ENCODE assay signal across 8 mouse cellular contexts in genomic region chr5:93126222-93126929, GRCm38 (mm10). TPM values are rescaled to one million over a fixed set of nuclear protein-coding genes. Genes with fewer than 3 reads are reported as not detected.
DNase-seq lines count a peak whose midpoint lies in the region; ATAC-seq and TF ChIP-seq lines count a peak whose summit lies in the region.

No protein-coding gene starts in this region.

- no peak overlapping the region for H3K4me2 ChIP-seq in stomach, embryonic 14.5 days (replicated peaks; ENCODE audit: low read depth, low read length)
- no peak overlapping the region for H3K4me2 ChIP-seq in stomach, postnatal 0 days (replicated peaks; ENCODE audit: low read depth)
- no peak overlapping the region for H3K4me2 ChIP-seq in embryonic facial prominence, embryonic 15.5 days (replicated peaks)
- H3K4me2 ChIP-seq in limb, embryonic 12.5 days: no peak overlapping the region

- H3K9me3 ChIP-seq in stomach, embryonic 14.5 days (ENCODE audit: control insufficient read depth, low read depth, low read length): no peaks in the 10 kb centered on the region
- no peaks in the 10 kb centered on the region for H3K9me3 ChIP-seq in stomach, postnatal 0 days (ENCODE audit: control insufficient read depth, low read length)
- no peaks in the 10 kb centered on the region for H3K9me3 ChIP-seq in embryonic facial prominence, embryonic 15.5 days (replicated peaks)
- no peaks in the 10 kb centered on the region for H3K9me3 ChIP-seq in limb, embryonic 12.5 days

- no peak for TF ChIP-seq CTCF in stomach, postnatal 0 days (IDR thresholded peaks at IDR 0.05; ENCODE audit: low read depth)
- TF ChIP-seq CTCF in olfactory bulb, adult 2 months (IDR thresholded peaks at IDR 0.05; ENCODE audit: insufficient read depth, low read depth, low read length): no peak

- no peak for DNase-seq in stomach, postnatal 0 days (ENCODE audit: low spot score)
- no peak for DNase-seq in lung, postnatal 4 days
- no peak for DNase-seq in gastrocnemius, postnatal 4 days (ENCODE audit: low spot score in 2 of 2)
- DNase-seq in adrenal gland, postnatal 36 days: no peak

- H3K27ac ChIP-seq in stomach, embryonic 14.5 days (ENCODE audit: low read length): 0 out of 2 replicates have a peak overlapping the region, but pooled peaks have one; percentile 15
- H3K27ac ChIP-seq in stomach, postnatal 0 days (replicated peaks): no peak overlapping the region
- peak overlapping the region; percentile 76 for H3K27ac ChIP-seq in embryonic facial prominence, embryonic 15.5 days (replicated peaks)
- H3K27ac ChIP-seq in limb, embryonic 12.5 days: 0 out of 2 replicates have a peak overlapping the region, but pooled peaks have one; percentile 12
- H3K27ac ChIP-seq in olfactory bulb, adult 2 months (ENCODE audit: insufficient read depth, low read depth, low read length): peak overlapping the region; percentile 54

- no peak overlapping the region for H3K9ac ChIP-seq in stomach, embryonic 14.5 days (replicated peaks; ENCODE audit: low read depth, low read length)
- H3K9ac ChIP-seq in stomach, postnatal 0 days (ENCODE audit: low read length): no peak overlapping the region
- no peak overlapping the region for H3K9ac ChIP-seq in embryonic facial prominence, embryonic 15.5 days
- no peak overlapping the region for H3K9ac ChIP-seq in limb, embryonic 12.5 days (replicated peaks)

- peaks cover 76% of the 10 kb centered on the region for H3K4me1 ChIP-seq in stomach, embryonic 14.5 days (ENCODE audit: control insufficient read depth, insufficient read depth, low read length)
- H3K4me1 ChIP-seq in stomach, postnatal 0 days (replicated peaks; ENCODE audit: control insufficient read depth, insufficient read depth): peaks cover 9% of the 10 kb centered on the region; the same call in 1 of the 2 replicates
- H3K4me1 ChIP-seq in embryonic facial prominence, embryonic 15.5 days: peaks cover 74% of the 10 kb centered on the region
- peaks cover 77% of the 10 kb centered on the region for H3K4me1 ChIP-seq in limb, embryonic 12.5 days (replicated peaks)
- peaks cover 35% of the 10 kb centered on the region for H3K4me1 ChIP-seq in olfactory bulb, adult 2 months (ENCODE audit: control insufficient read depth, insufficient read depth, low read length)

- no peak for TF ChIP-seq POLR2A in olfactory bulb, adult 2 months (IDR thresholded peaks at IDR 0.05; ENCODE audit: insufficient read depth, low read depth, low read length)

- WGBS in stomach, embryonic 14.5 days: 58% methylated on average over 12 of the region's 12 CpGs
- 70% methylated on average over 12 of the region's 12 CpGs for WGBS in stomach, postnatal 0 days
- 44% methylated on average over 12 of the region's 12 CpGs for WGBS in embryonic facial prominence, embryonic 15.5 days
- 47% methylated on average over 12 of the region's 12 CpGs for WGBS in limb, embryonic 12.5 days
- 24% methylated on average over 12 of the region's 12 CpGs for WGBS in olfactory bulb, adult 2 months

- no peak for TF ChIP-seq EP300 in stomach, postnatal 0 days (optimal IDR thresholded peaks at IDR 0.05)

- no peak for ATAC-seq in stomach, embryonic 14.5 days (ENCODE audit: insufficient number of reproducible peaks, insufficient read depth, low FRiP score, low read depth)
- no peak for ATAC-seq in stomach, postnatal 0 days (ENCODE audit: low FRiP score, low TSS enrichment)
- no peak for ATAC-seq in embryonic facial prominence, embryonic 15.5 days (ENCODE audit: insufficient number of reproducible peaks, low FRiP score, low TSS enrichment, low read depth)
- ATAC-seq in limb, embryonic 12.5 days (ENCODE audit: insufficient number of reproducible peaks, insufficient read depth, low FRiP score, low TSS enrichment, low read depth): no peak

- no peaks in the 10 kb centered on the region for H3K27me3 ChIP-seq in stomach, embryonic 14.5 days (ENCODE audit: control insufficient read depth, insufficient read depth, low read length)
- H3K27me3 ChIP-seq in stomach, postnatal 0 days (ENCODE audit: control insufficient read depth, insufficient read depth, low read length): no peaks in the 10 kb centered on the region
- no peaks in the 10 kb centered on the region for H3K27me3 ChIP-seq in embryonic facial prominence, embryonic 15.5 days
- no peaks in the 10 kb centered on the region for H3K27me3 ChIP-seq in limb, embryonic 12.5 days

- H3K36me3 ChIP-seq in stomach, embryonic 14.5 days (ENCODE audit: control insufficient read depth, insufficient read depth, low read length): no peaks in the 10 kb centered on the region
- H3K36me3 ChIP-seq in stomach, postnatal 0 days (ENCODE audit: control insufficient read depth, insufficient read depth, low read length): no peaks in the 10 kb centered on the region
- no peaks in the 10 kb centered on the region for H3K36me3 ChIP-seq in embryonic facial prominence, embryonic 15.5 days
- H3K36me3 ChIP-seq in limb, embryonic 12.5 days: no peaks in the 10 kb centered on the region

- H3K4me3 ChIP-seq in stomach, embryonic 14.5 days (ENCODE audit: low read depth, low read length): no peak overlapping the region
- H3K4me3 ChIP-seq in stomach, postnatal 0 days (ENCODE audit: low read depth, low read length): no peak overlapping the region
- no peak overlapping the region for H3K4me3 ChIP-seq in embryonic facial prominence, embryonic 15.5 days (replicated peaks)
- no peak overlapping the region for H3K4me3 ChIP-seq in limb, embryonic 12.5 days (replicated peaks)
- H3K4me3 ChIP-seq in olfactory bulb, adult 2 months (ENCODE audit: insufficient read depth, low read depth, low read length): no peak overlapping the region

RNA-seq across cellular contexts. Expression of gene Sept11, which starts 33.1 kb away (rescaled TPM):
- 176 and 186 TPM in 2 replicates for polyA plus RNA-seq in stomach, embryonic 14.5 days (2014; fragmentation: Nextera tagmentation; extraction: Ambion mirVana)
- polyA plus RNA-seq in stomach, postnatal 0 days (2015; fragmentation: Nextera tagmentation; extraction: Ambion mirVana): 37.9 and 42.5 TPM in 2 replicates
- polyA plus RNA-seq in embryonic facial prominence, embryonic 15.5 days (2015; fragmentation: Nextera tagmentation; extraction: Ambion mirVana): 195 and 200 TPM in 2 replicates
- polyA plus RNA-seq in limb, embryonic 12.5 days (2016; fragmentation: Nextera tagmentation; extraction: Ambion mirVana): 258 and 277 TPM in 2 replicates
- 171 TPM in 1 of 2 replicates, not detected in the other for polyA plus RNA-seq in olfactory bulb, adult 2 months (2012; ENCODE audit: insufficient read depth, insufficient read length, low replicate concordance, missing spikeins)
- 100 to 1,000 TPM; 246 to 256 TPM for total RNA-seq in gastrocnemius, postnatal 4 days (2021)
- 10 to 100 TPM; 37.0 to 46.9 TPM for total RNA-seq in adrenal gland, postnatal 36 days (2021)
